Mouse (Mus musculus) right cerebral cortex, postnatal 14 days (tissue): ENCODE results near the gene Rmdn2.

ENCODE experiments used
- DNase-seq: peaks from one replicate; pipeline ENCODE4 v3.0.0; 2022

The Rmdn2 gene

GRCm38 (mm10) chr17:79611545-79611944 is at the start of gene Rmdn2:
Rmdn2 (plus strand) TSS chr17:79611863.
- DNase-seq, result no peak

GRCm38 (mm10) chr17:79563067-79563620 is 48.5 kb upstream of the Rmdn2 start:
- DNase-seq, result no peak

- DNase-seq, result no peak
Observed at GRCm38 (mm10) chr17:79563721-79564120, 47.9 kb upstream of the Rmdn2 start.

GRCm38 (mm10) chr17:79565241-79565961 is 46.3 kb upstream of the Rmdn2 start:
- no peak for DNase-seq

- no peak for DNase-seq
Observed at GRCm38 (mm10) chr17:79568401-79568800, 43.3 kb upstream of the Rmdn2 start.

- DNase-seq, result no peak
Observed at GRCm38 (mm10) chr17:79578328-79578727, 33.3 kb upstream of the Rmdn2 start.

- peak; percentile 82 for DNase-seq
Observed at GRCm38 (mm10) chr17:79580264-79580920, 31.3 kb upstream of the Rmdn2 start.

- DNase-seq, result no peak
Observed at GRCm38 (mm10) chr17:79583466-79583865, 28.2 kb upstream of the Rmdn2 start.

GRCm38 (mm10) chr17:79584246-79584800 is 27.3 kb upstream of the Rmdn2 start:
- no peak for DNase-seq

GRCm38 (mm10) chr17:79589913-79590312 is 21.8 kb upstream of the Rmdn2 start:
- DNase-seq, result no peak

- no peak for DNase-seq
Observed at GRCm38 (mm10) chr17:79595996-79596395, 15.7 kb upstream of the Rmdn2 start.

- DNase-seq, result no peak
Observed at GRCm38 (mm10) chr17:79598151-79598550, 13.5 kb upstream of the Rmdn2 start.

GRCm38 (mm10) chr17:79598596-79599577 is 12.8 kb upstream of the Rmdn2 start:
- no peak for DNase-seq

GRCm38 (mm10) chr17:79600108-79600507 is 11.6 kb upstream of the Rmdn2 start:
- no peak for DNase-seq

GRCm38 (mm10) chr17:79602381-79602780 is 9.3 kb upstream of the Rmdn2 start:
- DNase-seq, result no peak

GRCm38 (mm10) chr17:79603427-79603826 is 8.2 kb upstream of the Rmdn2 start:
- DNase-seq, result no peak

GRCm38 (mm10) chr17:79605794-79606193 is 5.9 kb upstream of the Rmdn2 start:
- no peak for DNase-seq

GRCm38 (mm10) chr17:79609697-79610096 is 2.0 kb upstream of the Rmdn2 start:
- DNase-seq, result no peak

GRCm38 (mm10) chr17:79610163-79610755 is 1.4 kb upstream of the Rmdn2 start:
- no peak for DNase-seq

GRCm38 (mm10) chr17:79614691-79615588 is 3.3 kb downstream of the Rmdn2 start:
- DNase-seq, result peak; percentile 69

GRCm38 (mm10) chr17:79615897-79616296 is 4.2 kb downstream of the Rmdn2 start:
- DNase-seq, result no peak
